In genomic region chr1:145344821-145345220, GRCm38 (mm10) we compare ENCODE assay signal across 23 mouse cellular contexts.
"Had no signal": no experiment of that assay in that cellular context is flagged by ENCODE, and none has a peak within 500 bp of the region (broad histone marks: within the 10 kb centered on the region; RNA-seq: fewer than 3 reads in every experiment).

No protein-coding gene starts in this region.

- H3K27ac ChIP-seq: kidney, postnatal 0 days; layer of hippocampus, adult 2 months; limb, embryonic 12.5 days; limb, embryonic 15.5 days; liver, embryonic 14.5 days; macrophage; midbrain, embryonic 12.5 days; neural tube, embryonic 13.5 days; stomach, postnatal 0 days had no signal

- H3K36me3 ChIP-seq: limb, embryonic 12.5 days; limb, embryonic 15.5 days; midbrain, embryonic 12.5 days; neural tube, embryonic 13.5 days had no signal

- H3K9ac ChIP-seq: limb, embryonic 12.5 days; limb, embryonic 15.5 days; liver, embryonic 14.5 days; liver, postnatal 0 days; lung, embryonic 14.5 days; midbrain, embryonic 12.5 days; neural tube, embryonic 13.5 days had no signal

- DNase-seq: kidney, adult 18-20 months; kidney, adult 9 months; kidney, postnatal 25 days; layer of hippocampus, adult 9-11 months; left cerebral cortex, postnatal 4 days; liver, postnatal 0 days; lung, embryonic 14.5 days; retina, postnatal 1 day; right cerebral cortex, postnatal 14 days; right cerebral cortex, postnatal 4 days; thymus, postnatal 25 days had no signal

- H3K9me3 ChIP-seq: limb, embryonic 12.5 days; limb, embryonic 15.5 days; midbrain, embryonic 12.5 days; neural tube, embryonic 13.5 days had no signal

- H3K4me3 ChIP-seq: layer of hippocampus, adult 2 months; limb, embryonic 12.5 days; limb, embryonic 15.5 days; midbrain, embryonic 12.5 days; neural tube, embryonic 13.5 days had no signal

- H3K27me3 ChIP-seq: limb, embryonic 12.5 days; limb, embryonic 15.5 days; midbrain, embryonic 12.5 days; neural tube, embryonic 13.5 days had no signal

- ATAC-seq: intestine, embryonic 16.5 days; liver, postnatal 0 days; lung, postnatal 0 days had no signal

- H3K4me1 ChIP-seq: limb, embryonic 12.5 days; limb, embryonic 15.5 days; midbrain, embryonic 12.5 days; neural tube, embryonic 13.5 days had no signal

- H3K4me2 ChIP-seq: limb, embryonic 12.5 days; limb, embryonic 15.5 days; liver, embryonic 11.5 days; lung, embryonic 14.5 days; midbrain, embryonic 12.5 days; neural tube, embryonic 13.5 days had no signal
